Mouse (Mus musculus) liver, embryonic 11.5 days (tissue): ENCODE data around the gene Alkbh3. TPM values are rescaled to one million over a fixed set of nuclear protein-coding genes. Genes with fewer than 3 reads are reported as not detected.

Experiments
- ATAC-seq: fragments of 200-750 bp; cut with Nextera tagmentation; replicated peaks from 2 replicates; pipeline ENCODE4 v1.8.0; 2017; ENCODE audit warnings: moderate number of reproducible peaks, mild to moderate bottlenecking, moderate TSS enrichment, moderate library complexity; ENCODE audit not compliant: low FRiP score
- DNase-seq: peaks from one replicate; pipeline ENCODE4 v3.0.0-alpha.2; 2017; ENCODE audit warnings: low spot score
- H3K27ac ChIP-seq: fragments of 300-500 bp; sonication (generic); 2 replicates; pipeline ENCODE4 v1.5.1; 2014; ENCODE audit warnings: mild to moderate bottlenecking, low read depth, low read length, control low read depth
- H3K27me3 ChIP-seq: fragments of 300-500 bp; sonication (generic); replicated peaks from 2 replicates; pipeline ENCODE4 v1.6.1; 2014; ENCODE audit warnings: low read length, mixed read lengths; ENCODE audit not compliant: control insufficient read depth, insufficient read depth
- H3K36me3 ChIP-seq: fragments of 300-500 bp; sonication (generic); 2 replicates; pipeline ENCODE4 v1.6.1; 2014; ENCODE audit warnings: mild to moderate bottlenecking, low read length, moderate library complexity, mixed read lengths; ENCODE audit not compliant: control insufficient read depth, insufficient read depth
- H3K4me1 ChIP-seq: fragments of 300-500 bp; sonication (generic); replicated peaks from 2 replicates; pipeline ENCODE4 v1.6.1; 2014; ENCODE audit warnings: low read length, mixed read lengths; ENCODE audit not compliant: control insufficient read depth, insufficient read depth
- H3K4me2 ChIP-seq: fragments of 300-500 bp; sonication (generic); 2 replicates; pipeline ENCODE4 v1.6.1; 2014; ENCODE audit warnings: mild to moderate bottlenecking, control low read depth, moderate library complexity
- H3K4me3 ChIP-seq: fragments of 300-500 bp; sonication (generic); 2 replicates; pipeline ENCODE4 v1.5.1; 2014; ENCODE audit warnings: low read depth, low read length, control low read depth
- H3K9ac ChIP-seq: fragments of 300-500 bp; sonication (generic); 2 replicates; pipeline ENCODE4 v1.6.1; 2014; ENCODE audit warnings: low read depth, low read length, control low read depth
- H3K9me3 ChIP-seq: fragments of 300-500 bp; sonication (generic); 2 replicates; pipeline ENCODE4 v1.6.1; 2016; ENCODE audit warnings: low read length, inconsistent platforms, mixed read lengths; ENCODE audit not compliant: control insufficient read depth
- WGBS: fragments of 180-500 bp; shearing (Covaris S2); extraction: QIAGEN DNeasy Blood & Tissue Kit; methylation state at CpG from one replicate; pipeline ENCODE4 v1.1.7; 2014; 5-methylcytosine and 5-hydroxymethylcytosine counted together
- polyA plus RNA-seq: library from polyadenylated mRNA; unstranded; fragments of >200 nt; fragmentation: Nextera tagmentation; extraction: Ambion mirVana; gene quantifications from 2 replicates; pipeline ENCODE4 v1.2.1, GENCODE M21; 2014

Gene Alkbh3
- polyA plus RNA-seq: 62.4 and 69.8 TPM in 2 replicates

DNA sequence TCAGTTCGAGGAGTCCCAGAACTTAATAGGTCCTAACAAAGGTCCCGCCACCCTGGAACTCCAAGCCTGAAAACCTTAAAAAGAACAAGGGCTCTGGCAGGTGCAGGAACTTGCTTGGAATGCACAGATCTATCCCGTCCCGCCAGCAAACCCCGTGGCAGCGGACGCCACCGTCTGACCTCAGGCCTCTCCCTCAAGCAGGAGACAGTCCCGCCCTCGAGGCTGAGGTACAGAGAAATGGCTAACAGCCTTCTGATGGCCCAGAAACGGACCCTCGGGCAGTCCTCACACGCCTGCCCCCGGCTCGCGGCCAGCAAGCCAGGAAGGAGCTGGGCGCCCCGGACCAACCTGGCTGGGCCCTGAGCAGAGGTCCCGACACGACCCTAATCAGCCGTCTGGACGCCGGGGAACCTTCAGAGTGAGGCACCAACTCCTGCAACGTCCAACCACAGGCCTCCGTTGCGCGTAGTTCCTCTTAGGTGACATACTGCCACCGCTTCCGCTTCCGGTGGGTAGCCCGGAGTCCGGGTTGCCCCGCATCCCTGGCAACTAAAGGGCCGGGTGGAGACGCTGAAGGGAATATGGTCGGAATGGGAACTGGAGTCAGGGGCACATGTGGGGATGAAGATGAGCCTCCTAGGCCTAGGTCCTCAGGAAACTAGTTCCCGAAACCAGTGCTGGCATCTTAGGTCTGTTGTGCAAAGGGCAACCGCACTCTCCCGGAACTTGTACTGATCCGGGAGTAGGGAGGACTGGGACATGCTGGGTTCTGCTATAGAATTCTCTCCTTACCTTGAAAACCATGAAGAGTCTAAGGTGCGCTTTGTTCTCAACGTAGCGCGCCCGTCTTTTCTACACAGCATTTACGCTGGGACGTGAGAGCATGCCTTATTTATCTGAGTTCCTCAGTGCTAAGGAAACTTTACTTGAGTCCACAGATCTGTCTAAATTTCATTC, at the start of gene Alkbh3:
Gene Alkbh3 (minus strand): TSS at position 473 of the 957 bp plus-strand sequence.
- peak within 1 kb of the TSS; percentile 86 for H3K9ac ChIP-seq
- ATAC-seq: peak; percentile 99
- H3K9me3 ChIP-seq: no peaks in the 10 kb centered on the region
- H3K4me3 ChIP-seq: peak within 1 kb of the TSS; percentile 86
- H3K27me3 ChIP-seq: no peaks in the 10 kb centered on the region
- peak within 1 kb of the TSS; percentile 54; the same call in 1 of the 2 replicates for H3K27ac ChIP-seq
- peaks cover 4% of the 10 kb centered on the region for H3K4me1 ChIP-seq
- peak; percentile 94 for DNase-seq
- WGBS: 6% methylated on average over 47 of the region's 47 CpGs
- H3K4me2 ChIP-seq: peak within 1 kb of the TSS; percentile 75
- peaks cover 13% of the 10 kb centered on the region for H3K36me3 ChIP-seq

DNA sequence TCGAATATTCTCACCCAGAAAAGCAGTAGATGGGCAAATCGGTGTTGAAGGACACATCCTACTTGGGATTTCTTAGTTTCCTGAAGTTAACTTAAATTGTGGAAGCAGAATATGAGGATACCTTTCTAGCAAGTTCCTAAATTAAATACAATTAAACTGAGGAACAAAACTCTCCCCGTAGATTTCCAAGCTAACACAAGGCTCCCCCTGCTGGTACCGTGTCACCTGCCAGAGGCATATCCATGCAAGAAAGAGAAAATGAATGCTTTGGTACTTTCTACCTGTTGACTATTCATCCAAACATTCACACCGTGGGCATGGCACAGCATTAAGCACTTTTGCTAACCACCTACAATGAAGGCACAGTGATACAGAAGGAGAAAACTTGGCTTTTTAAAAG, 48.9 kb upstream of the Alkbh3 start:
- 85% methylated on average over 5 of the region's 5 CpGs for WGBS
- DNase-seq (no peak), ATAC-seq (no peak)
- Histone ChIP-seq H3K36me3 (no peaks in the 10 kb centered on the region), H3K27ac (no peak overlapping the region), H3K4me2 (no peak overlapping the region), H3K4me3 (no peak overlapping the region), H3K4me1 (no peaks in the 10 kb centered on the region), H3K9ac (no peak overlapping the region), H3K27me3 (no peaks in the 10 kb centered on the region), H3K9me3 (no peaks in the 10 kb centered on the region)

- ATAC-seq (no peak), DNase-seq (no peak)
- H3K27ac ChIP-seq: no peak overlapping the region
Observed at GRCm38 (mm10) chr2:94054813-94055212, 44.2 kb upstream of the Alkbh3 start.

GRCm38 (mm10) chr2:94051952-94052351, 41.3 kb upstream of the Alkbh3 start:
- no peak for DNase-seq

More at GRCm38 (mm10) chr2:94054813-94055212, 44.2 kb upstream of the Alkbh3 start:
- Histone ChIP-seq H3K27me3 (no peaks in the 10 kb centered on the region), H3K36me3 (no peaks in the 10 kb centered on the region), H3K9ac (no peak overlapping the region), H3K4me1 (no peaks in the 10 kb centered on the region), H3K4me2 (no peak overlapping the region), H3K9me3 (no peaks in the 10 kb centered on the region), H3K4me3 (no peak overlapping the region)

DNA sequence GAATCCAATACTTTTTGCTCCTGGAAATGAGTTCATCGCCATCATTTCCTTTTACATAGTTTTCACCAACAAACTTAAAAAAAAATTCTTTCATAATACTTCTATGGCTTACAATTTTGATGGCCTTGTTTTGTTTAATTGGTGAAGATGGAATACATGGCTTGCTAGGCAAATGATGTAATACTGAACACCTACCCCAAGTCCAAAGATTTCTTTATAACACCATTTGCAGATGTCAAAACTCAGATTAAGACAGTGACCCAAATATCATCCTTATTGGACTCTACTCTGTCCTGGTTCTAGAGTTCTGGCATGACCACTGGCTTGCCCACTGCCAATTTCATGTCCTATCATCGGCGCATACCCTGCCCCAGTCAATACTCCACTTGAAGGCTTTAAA, 40.3 kb upstream of the Alkbh3 start:
- Histone ChIP-seq H3K4me2 (no peak overlapping the region), H3K4me3 (no peak overlapping the region), H3K9me3 (no peaks in the 10 kb centered on the region), H3K27ac (no peak overlapping the region), H3K4me1 (no peaks in the 10 kb centered on the region), H3K27me3 (no peaks in the 10 kb centered on the region), H3K9ac (no peak overlapping the region), H3K36me3 (no peaks in the 10 kb centered on the region)
- ATAC-seq: no peak
- DNase-seq: no peak
- WGBS: 97% methylated on average over 3 of the region's 3 CpGs

More at GRCm38 (mm10) chr2:94051952-94052351, 41.3 kb upstream of the Alkbh3 start:
- Histone ChIP-seq H3K4me1 (no peaks in the 10 kb centered on the region), H3K9ac (no peak overlapping the region), H3K27me3 (no peaks in the 10 kb centered on the region), H3K4me2 (no peak overlapping the region), H3K36me3 (no peaks in the 10 kb centered on the region), H3K9me3 (no peaks in the 10 kb centered on the region), H3K27ac (no peak overlapping the region), H3K4me3 (no peak overlapping the region)
- 91% methylated on average over 5 of the region's 5 CpGs for WGBS
- no peak for ATAC-seq

DNA sequence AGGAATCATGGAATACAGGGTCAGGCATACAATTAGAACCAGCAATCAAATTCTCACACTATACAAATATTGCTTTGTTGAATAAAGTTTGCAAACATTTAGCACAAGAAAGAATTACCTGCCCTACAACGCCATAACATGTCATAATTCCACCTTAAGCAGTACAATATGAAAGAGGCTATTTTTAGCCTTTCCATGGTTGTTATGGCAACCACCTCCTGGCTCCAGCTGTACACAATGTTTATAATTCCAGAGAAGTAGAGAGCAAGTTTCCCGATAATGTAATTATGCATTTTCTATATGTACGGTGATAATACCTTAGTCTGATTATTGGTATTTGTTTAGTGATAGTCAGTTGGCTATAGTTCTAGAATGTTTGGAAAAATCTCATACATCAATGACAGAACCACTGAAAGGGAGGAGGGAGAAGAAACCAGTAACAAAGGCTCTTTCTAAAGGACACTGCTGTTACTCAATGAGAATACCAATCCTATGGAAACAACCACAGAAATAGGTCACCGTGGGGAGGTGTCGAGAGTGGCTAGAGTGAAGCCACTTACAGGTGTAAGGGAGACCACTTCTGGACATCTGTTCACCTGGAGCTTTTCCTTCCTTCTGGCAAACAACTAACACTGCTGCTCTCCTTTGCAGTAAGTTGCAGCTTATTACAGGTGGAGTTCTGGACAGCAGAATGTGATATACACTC, 39.0 kb upstream of the Alkbh3 start:
- 86% methylated on average over 5 of the region's 5 CpGs for WGBS
- Histone ChIP-seq H3K4me3 (no peak overlapping the region), H3K36me3 (no peaks in the 10 kb centered on the region), H3K27me3 (no peaks in the 10 kb centered on the region), H3K27ac (no peak overlapping the region), H3K4me2 (no peak overlapping the region), H3K9ac (no peak overlapping the region), H3K4me1 (no peaks in the 10 kb centered on the region), H3K9me3 (no peaks in the 10 kb centered on the region)
- DNase-seq: no peak
- ATAC-seq: no peak

- no peaks in the 10 kb centered on the region for H3K27me3 ChIP-seq
- H3K9me3 ChIP-seq: no peaks in the 10 kb centered on the region
- 77% methylated on average over 5 of the region's 5 CpGs for WGBS
- DNase-seq: no peak
- H3K36me3 ChIP-seq: no peaks in the 10 kb centered on the region
- no peak overlapping the region for H3K4me3 ChIP-seq
- no peak for ATAC-seq
- no peak overlapping the region for H3K9ac ChIP-seq
- no peak overlapping the region for H3K4me2 ChIP-seq
- H3K27ac ChIP-seq: no peak overlapping the region
- H3K4me1 ChIP-seq: no peaks in the 10 kb centered on the region
Observed at GRCm38 (mm10) chr2:94048733-94049470, 38.3 kb upstream of the Alkbh3 start.

- no peak overlapping the region for H3K27ac ChIP-seq
- H3K4me1 ChIP-seq: no peaks in the 10 kb centered on the region
- WGBS: 69% methylated on average over 1 of the region's 1 CpGs
Observed at GRCm38 (mm10) chr2:94048271-94048670, 37.7 kb upstream of the Alkbh3 start.

More at GRCm38 (mm10) chr2:94048271-94048670, 37.7 kb upstream of the Alkbh3 start:
- Histone ChIP-seq H3K36me3 (no peaks in the 10 kb centered on the region), H3K27me3 (no peaks in the 10 kb centered on the region), H3K9ac (no peak overlapping the region), H3K4me3 (no peak overlapping the region), H3K9me3 (no peaks in the 10 kb centered on the region), H3K4me2 (no peak overlapping the region)
- no peak for ATAC-seq
- no peak for DNase-seq
